Mouse (Mus musculus) stomach, postnatal 0 days (tissue): ENCODE data around the gene Btbd17. TPM values are rescaled to one million over a fixed set of nuclear protein-coding genes. Genes with fewer than 3 reads are reported as not detected.
A peak's percentile ranks its signal among the peaks of the same experiment; 100 is the strongest.

Experiments
- ATAC-seq: fragments of 200-750 bp; cut with Nextera tagmentation; 2 replicates; pipeline ENCODE4 v1.8.0; 2017; ENCODE audit not compliant: low FRiP score, low TSS enrichment
- DNase-seq: peaks from one replicate; pipeline ENCODE4 v3.0.0-alpha.2; 2016; ENCODE audit warnings: low spot score
- H3K27ac ChIP-seq: fragments of 300-500 bp; sonication (generic); replicated peaks from 2 replicates; pipeline ENCODE4 v1.5.1; 2014; ENCODE audit warnings: mild to moderate bottlenecking, control low read depth
- H3K27me3 ChIP-seq: fragments of 300-500 bp; sonication (generic); 2 replicates; pipeline ENCODE4 v1.6.1; 2014; ENCODE audit warnings: low read length; ENCODE audit not compliant: control insufficient read depth, insufficient read depth
- H3K36me3 ChIP-seq: fragments of 300-500 bp; sonication (generic); 2 replicates; pipeline ENCODE4 v1.6.1; 2014; ENCODE audit warnings: low read length, mixed read lengths; ENCODE audit not compliant: control insufficient read depth, insufficient read depth
- H3K4me1 ChIP-seq: fragments of 300-500 bp; sonication (generic); replicated peaks from 2 replicates; pipeline ENCODE4 v1.6.1; 2014; ENCODE audit warnings: antibody characterized with exemption; ENCODE audit not compliant: control insufficient read depth, insufficient read depth
- H3K4me2 ChIP-seq: fragments of 300-500 bp; sonication (generic); replicated peaks from 2 replicates; pipeline ENCODE4 v1.6.1; 2014; ENCODE audit warnings: low read depth, mild to moderate bottlenecking, control low read depth, moderate library complexity
- H3K4me3 ChIP-seq: fragments of 300-500 bp; sonication (generic); 2 replicates; pipeline ENCODE4 v1.5.1; 2014; ENCODE audit warnings: low read depth, low read length, control low read depth
- H3K9ac ChIP-seq: fragments of 300-500 bp; sonication (generic); 2 replicates; pipeline ENCODE4 v1.6.1; 2014; ENCODE audit warnings: mild to moderate bottlenecking, low read length, control low read depth, mixed read lengths
- H3K9me3 ChIP-seq: fragments of 300-500 bp; sonication (generic); 2 replicates; pipeline ENCODE4 v1.6.1; 2016; ENCODE audit warnings: low read length; ENCODE audit not compliant: control insufficient read depth
- CTCF ChIP-seq: IDR thresholded peaks from 2 replicates; pipeline ENCODE4 v1.5.1; 2016; ENCODE audit warnings: antibody characterized with exemption, low read depth, mild to moderate bottlenecking, moderate library complexity
- EP300 ChIP-seq: optimal IDR thresholded peaks from 2 replicates; pipeline ENCODE3; 2016; ENCODE audit warnings: antibody characterized with exemption
- WGBS: fragments of 180-500 bp; shearing (Covaris S2); extraction: QIAGEN DNeasy Blood & Tissue Kit; methylation state at CpG from one replicate; pipeline ENCODE4 v1.1.7; 2014; 5-methylcytosine and 5-hydroxymethylcytosine counted together
- polyA plus RNA-seq: library from polyadenylated mRNA; unstranded; fragments of >200 nt; fragmentation: Nextera tagmentation; extraction: Ambion mirVana; gene quantifications from 2 replicates; pipeline ENCODE4 v1.2.1, GENCODE M21; 2015

Btbd17 gene
- polyA plus RNA-seq, 1 experiment from 2014 or later, result 0.74 TPM

- no peak for DNase-seq
- no peaks in the 10 kb centered on the region for H3K27me3 ChIP-seq
- H3K9me3 ChIP-seq, result no peaks in the 10 kb centered on the region
- TF ChIP-seq EP300, result no peak
- H3K36me3 ChIP-seq, result no peaks in the 10 kb centered on the region
- no peak overlapping the region for H3K4me3 ChIP-seq
- 58% methylated on average over 2 of the region's 2 CpGs for WGBS
- H3K27ac ChIP-seq, result no peak overlapping the region
- H3K9ac ChIP-seq, result no peak overlapping the region
- no peaks in the 10 kb centered on the region for H3K4me1 ChIP-seq
- no peak for ATAC-seq
- no peak overlapping the region for H3K4me2 ChIP-seq
Measured at GRCm38 (mm10) chr11:114819110-114819509, 23.4 kb upstream of the Btbd17 start.

- no peaks in the 10 kb centered on the region for H3K27me3 ChIP-seq
- DNase-seq (no peak), ATAC-seq (no peak)
- H3K9ac ChIP-seq, result no peak overlapping the region
- no peaks in the 10 kb centered on the region for H3K9me3 ChIP-seq
- H3K27ac ChIP-seq, result no peak overlapping the region
- no peaks in the 10 kb centered on the region for H3K36me3 ChIP-seq
- TF ChIP-seq EP300, result no peak
- no peak for TF ChIP-seq CTCF
- no peak overlapping the region for H3K4me3 ChIP-seq
- H3K4me1 ChIP-seq, result no peaks in the 10 kb centered on the region
- WGBS, result 89% methylated on average over 7 of the region's 7 CpGs
- no peak overlapping the region for H3K4me2 ChIP-seq
Measured at GRCm38 (mm10) chr11:114818185-114818584, 22.4 kb upstream of the Btbd17 start.

- DNase-seq (no peak), ATAC-seq (no peak)
- Histone ChIP-seq H3K9me3 (no peaks in the 10 kb centered on the region), H3K9ac (no peak overlapping the region), H3K4me3 (no peak overlapping the region), H3K4me2 (no peak overlapping the region), H3K4me1 (no peaks in the 10 kb centered on the region), H3K27ac (no peak overlapping the region), H3K27me3 (no peaks in the 10 kb centered on the region), H3K36me3 (no peaks in the 10 kb centered on the region)
- WGBS, result 88% methylated on average over 4 of the region's 4 CpGs
- no peak for TF ChIP-seq EP300
- TF ChIP-seq CTCF, result no peak
Measured at GRCm38 (mm10) chr11:114816934-114817333, 21.2 kb upstream of the Btbd17 start.

GRCm38 (mm10) chr11:114814873-114815592, 19.3 kb upstream of the Btbd17 start:
- no peak overlapping the region for H3K4me3 ChIP-seq
- no peak overlapping the region for H3K27ac ChIP-seq
- no peaks in the 10 kb centered on the region for H3K4me1 ChIP-seq
- TF ChIP-seq CTCF, result 0 out of 2 replicates have a peak, but pooled peaks have one; percentile 4
- no peak for TF ChIP-seq EP300
- H3K36me3 ChIP-seq, result no peaks in the 10 kb centered on the region
- no peak overlapping the region for H3K4me2 ChIP-seq
- H3K9me3 ChIP-seq, result no peaks in the 10 kb centered on the region
- DNase-seq (no peak), ATAC-seq (no peak)
- no peak overlapping the region for H3K9ac ChIP-seq
- H3K27me3 ChIP-seq, result no peaks in the 10 kb centered on the region
- WGBS, result 65% methylated on average over 11 of the region's 11 CpGs

GRCm38 (mm10) chr11:114812731-114813240, 17.0 kb upstream of the Btbd17 start:
- peak; percentile 69 for ATAC-seq
- Histone ChIP-seq H3K36me3 (no peaks in the 10 kb centered on the region), H3K9ac (no peak overlapping the region), H3K4me2 (no peak overlapping the region), H3K27ac (no peak overlapping the region), H3K4me3 (no peak overlapping the region), H3K4me1 (no peaks in the 10 kb centered on the region), H3K27me3 (no peaks in the 10 kb centered on the region), H3K9me3 (no peaks in the 10 kb centered on the region)
- peak; percentile 93 for DNase-seq
- WGBS, result 9% methylated on average over 6 of the region's 6 CpGs
- peak; percentile 98 for TF ChIP-seq CTCF
- TF ChIP-seq EP300, result no peak

GRCm38 (mm10) chr11:114810344-114810743, 14.6 kb upstream of the Btbd17 start:
- DNase-seq (no peak), ATAC-seq (no peak)
- TF ChIP-seq EP300 (no peak), CTCF (no peak)
- Histone ChIP-seq H3K4me1 (no peaks in the 10 kb centered on the region), H3K4me2 (no peak overlapping the region), H3K9me3 (no peaks in the 10 kb centered on the region), H3K27ac (no peak overlapping the region), H3K4me3 (no peak overlapping the region), H3K27me3 (no peaks in the 10 kb centered on the region), H3K36me3 (no peaks in the 10 kb centered on the region), H3K9ac (no peak overlapping the region)
- 32% methylated on average over 4 of the region's 4 CpGs for WGBS
